ENCODE assay signal across 14 mouse cellular contexts in the genomic region with DNA sequence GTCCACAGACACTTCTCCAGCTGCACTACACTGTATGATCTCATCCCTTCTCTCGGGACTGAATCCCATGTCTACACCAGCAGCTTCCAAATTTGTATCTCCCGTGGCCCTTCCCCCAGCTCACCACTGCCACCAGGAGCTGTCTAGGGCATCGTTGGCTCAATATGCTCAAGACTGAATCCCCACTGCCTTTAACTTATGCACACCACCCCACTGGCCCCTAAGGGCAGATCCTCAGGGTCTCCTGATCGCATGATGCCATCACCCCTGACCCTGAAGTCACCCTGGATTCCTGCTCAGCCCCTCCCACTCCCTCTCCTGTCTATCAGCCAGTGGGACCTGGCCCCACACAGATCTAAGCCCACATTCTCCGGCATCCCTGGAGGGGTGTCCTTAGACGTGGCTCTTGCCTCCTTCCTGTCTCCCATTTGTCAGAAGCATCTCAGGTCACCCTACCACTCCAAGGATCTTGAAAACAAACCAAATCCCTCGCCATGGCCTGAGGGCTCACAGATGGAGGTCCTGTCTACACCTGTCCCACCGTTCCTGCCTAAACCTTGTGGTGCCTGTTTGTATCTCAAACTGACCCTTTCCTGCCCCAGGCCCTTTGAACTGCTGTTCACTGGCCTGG. TPM values are rescaled to one million over a fixed set of nuclear protein-coding genes. Genes with fewer than 3 reads are reported as not detected.
DNase-seq lines count a peak whose midpoint lies in the region; ATAC-seq lines count a peak whose summit lies in the region.
"Had no signal": no experiment of that assay in that cellular context is flagged by ENCODE, and none has a peak within 500 bp of the region (broad histone marks: within the 10 kb centered on the region; RNA-seq: fewer than 3 reads in every experiment).

No protein-coding gene starts in this region.

- no peak overlapping the region for H3K4me2 ChIP-seq in hindbrain, embryonic 13.5 days
- H3K4me2 ChIP-seq in hindbrain, embryonic 11.5 days (replicated peaks; ENCODE audit: low read depth, low read length): no peak overlapping the region
- H3K4me2 ChIP-seq in embryonic facial prominence, embryonic 11.5 days (ENCODE audit: low read depth, low read length): no peak overlapping the region
- H3K4me2 ChIP-seq: heart, embryonic 13.5 days; liver, embryonic 13.5 days had no signal

- H3K9me3 ChIP-seq in hindbrain, embryonic 13.5 days: no peaks in the 10 kb centered on the region
- H3K9me3 ChIP-seq in hindbrain, embryonic 11.5 days (ENCODE audit: control insufficient read depth, low read length): no peaks in the 10 kb centered on the region
- no peaks in the 10 kb centered on the region for H3K9me3 ChIP-seq in embryonic facial prominence, embryonic 11.5 days (replicated peaks; ENCODE audit: control insufficient read depth, low read length)
- H3K9me3 ChIP-seq: heart, embryonic 13.5 days; liver, embryonic 13.5 days; midbrain, embryonic 10.5 days had no signal

- peaks cover 37% of the 10 kb centered on the region for H3K4me1 ChIP-seq in hindbrain, embryonic 13.5 days (replicated peaks)
- H3K4me1 ChIP-seq in hindbrain, embryonic 11.5 days (replicated peaks; ENCODE audit: control insufficient read depth, insufficient read depth, low read length): peaks cover 6% of the 10 kb centered on the region; the same call in 1 of the 2 replicates
- peaks cover 10% of the 10 kb centered on the region for H3K4me1 ChIP-seq in embryonic facial prominence, embryonic 11.5 days (ENCODE audit: control insufficient read depth, insufficient read depth, low read length)

- peak overlapping the region; percentile 93 for H3K9ac ChIP-seq in hindbrain, embryonic 13.5 days
- no peak overlapping the region for H3K9ac ChIP-seq in hindbrain, embryonic 11.5 days (ENCODE audit: low read depth, low read length)
- peak overlapping the region; percentile 22; the same call in 1 of the 2 replicates for H3K9ac ChIP-seq in embryonic facial prominence, embryonic 11.5 days (replicated peaks; ENCODE audit: low read length)
- H3K9ac ChIP-seq: heart, embryonic 13.5 days; liver, embryonic 13.5 days had no signal

- ATAC-seq in hindbrain, embryonic 13.5 days (ENCODE audit: low FRiP score): no peak
- no peak for ATAC-seq in hindbrain, embryonic 11.5 days (ENCODE audit: low FRiP score)
- no peak for ATAC-seq in embryonic facial prominence, embryonic 11.5 days (replicated peaks; ENCODE audit: insufficient number of reproducible peaks, low FRiP score, low TSS enrichment, low read depth)

- H3K36me3 ChIP-seq in hindbrain, embryonic 13.5 days: peaks cover 22% of the 10 kb centered on the region; the same call in 1 of the 2 replicates
- H3K36me3 ChIP-seq in hindbrain, embryonic 11.5 days (ENCODE audit: control insufficient read depth, insufficient read depth, low read length): no peaks in the 10 kb centered on the region
- no peaks in the 10 kb centered on the region for H3K36me3 ChIP-seq in embryonic facial prominence, embryonic 11.5 days (replicated peaks; ENCODE audit: control insufficient read depth, insufficient read depth, low read depth, low read length)
- H3K36me3 ChIP-seq: heart, embryonic 13.5 days; liver, embryonic 13.5 days; midbrain, embryonic 10.5 days had no signal

- WGBS in hindbrain, embryonic 13.5 days: 65% methylated on average over 8 of the region's 8 CpGs
- 71% methylated on average over 8 of the region's 8 CpGs for WGBS in hindbrain, embryonic 11.5 days
- WGBS in embryonic facial prominence, embryonic 11.5 days: 45% methylated on average over 8 of the region's 8 CpGs

- H3K27me3 ChIP-seq in hindbrain, embryonic 13.5 days: 0 out of 2 replicates have a peak, but pooled peaks cover 10% of the 10 kb centered on the region
- no peaks in the 10 kb centered on the region; the same call in 1 of the 2 replicates for H3K27me3 ChIP-seq in hindbrain, embryonic 11.5 days (ENCODE audit: control insufficient read depth, insufficient read depth, low read length)
- no peaks in the 10 kb centered on the region for H3K27me3 ChIP-seq in embryonic facial prominence, embryonic 11.5 days (ENCODE audit: control insufficient read depth, insufficient read depth, low read length)

- H3K27ac ChIP-seq in hindbrain, embryonic 13.5 days: no peak overlapping the region
- H3K27ac ChIP-seq in hindbrain, embryonic 11.5 days (ENCODE audit: low read depth, low read length): no peak overlapping the region
- H3K27ac ChIP-seq in embryonic facial prominence, embryonic 11.5 days (replicated peaks; ENCODE audit: low read depth, low read length): no peak overlapping the region
- H3K27ac ChIP-seq: heart, embryonic 13.5 days; liver, embryonic 13.5 days had no signal

- no peak overlapping the region for H3K4me3 ChIP-seq in hindbrain, embryonic 13.5 days
- H3K4me3 ChIP-seq in hindbrain, embryonic 11.5 days (ENCODE audit: low read depth, low read length): no peak overlapping the region
- H3K4me3 ChIP-seq in embryonic facial prominence, embryonic 11.5 days (ENCODE audit: low read depth, low read length): no peak overlapping the region
- H3K4me3 ChIP-seq: heart, embryonic 13.5 days; liver, embryonic 13.5 days; midbrain, embryonic 10.5 days had no signal

- DNase-seq in hindbrain, embryonic 11.5 days (ENCODE audit: low spot score): no peak
- peak; percentile 75 for DNase-seq in right cerebral cortex, adult 18-20 months
- no peak for DNase-seq in right cerebral cortex, postnatal 4 days
- DNase-seq in embryonic facial prominence, embryonic 11.5 days (ENCODE audit: low spot score): no peak
- no peak for DNase-seq in testis, postnatal 10 days (ENCODE audit: low spot score)
- no peak for DNase-seq in thymus, postnatal 4 days
- DNase-seq: embryo, embryonic 11 days; gastrocnemius, postnatal 14 days; liver, embryonic 13.5 days; lung, postnatal 10 days; thymus, postnatal 14 days had no signal

RNA-seq across cellular contexts. Expression of a gene that starts 2.4 kb away (rescaled TPM):
- polyA plus RNA-seq in hindbrain, embryonic 13.5 days (2015; fragmentation: Nextera tagmentation; extraction: Ambion mirVana): 52.4 and 53.7 TPM in 2 replicates
- 42.4 and 49.0 TPM in 2 replicates for polyA plus RNA-seq in hindbrain, embryonic 11.5 days (2014; fragmentation: Nextera tagmentation; extraction: Ambion mirVana)
- polyA plus RNA-seq in embryonic facial prominence, embryonic 11.5 days (2014; fragmentation: Nextera tagmentation; extraction: Ambion mirVana): 41.1 and 46.0 TPM in 2 replicates

RNA-seq across cellular contexts. Expression of a gene that starts 3.4 kb away (rescaled TPM):
- 42.7 and 44.3 TPM in 2 replicates for polyA plus RNA-seq in hindbrain, embryonic 13.5 days (2015; fragmentation: Nextera tagmentation; extraction: Ambion mirVana)
- 17.4 and 22.6 TPM in 2 replicates for polyA plus RNA-seq in hindbrain, embryonic 11.5 days (2014; fragmentation: Nextera tagmentation; extraction: Ambion mirVana)
- polyA plus RNA-seq in embryonic facial prominence, embryonic 11.5 days (2014; fragmentation: Nextera tagmentation; extraction: Ambion mirVana): 31.0 and 35.3 TPM in 2 replicates

RNA-seq across cellular contexts. Expression of a gene that starts 32.0 kb away (rescaled TPM):
- 103 and 108 TPM in 2 replicates for polyA plus RNA-seq in hindbrain, embryonic 13.5 days (2015; fragmentation: Nextera tagmentation; extraction: Ambion mirVana)
- 62.1 and 62.7 TPM in 2 replicates for polyA plus RNA-seq in hindbrain, embryonic 11.5 days (2014; fragmentation: Nextera tagmentation; extraction: Ambion mirVana)
- 41.3 and 41.5 TPM in 2 replicates for polyA plus RNA-seq in embryonic facial prominence, embryonic 11.5 days (2014; fragmentation: Nextera tagmentation; extraction: Ambion mirVana)

RNA-seq across cellular contexts. Expression of a gene that starts 38.3 kb away (rescaled TPM):
- polyA plus RNA-seq in hindbrain, embryonic 13.5 days (2015; fragmentation: Nextera tagmentation; extraction: Ambion mirVana): 1.0 TPM in 1 of 2 replicates, not detected in the other
- polyA plus RNA-seq in hindbrain, embryonic 11.5 days (2014; fragmentation: Nextera tagmentation; extraction: Ambion mirVana): 0.19 TPM in 1 of 2 replicates, not detected in the other
- polyA plus RNA-seq in embryonic facial prominence, embryonic 11.5 days (2014; fragmentation: Nextera tagmentation; extraction: Ambion mirVana): 0.95 and 1.2 TPM in 2 replicates
- polyA plus RNA-seq: midbrain, embryonic 10.5 days had no signal

RNA-seq across cellular contexts. Expression of a gene that starts 46.0 kb away (rescaled TPM):
- polyA plus RNA-seq in hindbrain, embryonic 13.5 days (2015; fragmentation: Nextera tagmentation; extraction: Ambion mirVana): 41.2 and 41.3 TPM in 2 replicates
- 30.2 and 30.8 TPM in 2 replicates for polyA plus RNA-seq in hindbrain, embryonic 11.5 days (2014; fragmentation: Nextera tagmentation; extraction: Ambion mirVana)
- polyA plus RNA-seq in embryonic facial prominence, embryonic 11.5 days (2014; fragmentation: Nextera tagmentation; extraction: Ambion mirVana): 31.7 and 33.0 TPM in 2 replicates
